Mouse (Mus musculus) hindbrain, embryonic 11.5 days (tissue): Measurements from ENCODE around the gene Gm6408. TPM values are rescaled to one million over a fixed set of nuclear protein-coding genes. Genes with fewer than 3 reads are reported as not detected.
"Not testable (repeated sequence)": the region's sequence is repeated elsewhere in the genome, so short reads cannot be mapped to it uniquely, and the experiment has no call there.

Source experiments
- ATAC-seq: fragments of 200-750 bp; cut with Nextera tagmentation; 2 replicates; pipeline ENCODE4 v1.8.0; 2017; ENCODE audit warnings: mild to moderate bottlenecking, moderate TSS enrichment, moderate library complexity; ENCODE audit not compliant: low FRiP score
- DNase-seq: peaks from one replicate; pipeline ENCODE4 v3.0.0-alpha.2; 2015; ENCODE audit warnings: low spot score
- H3K27ac ChIP-seq: fragments of 300-500 bp; sonication (generic); 2 replicates; pipeline ENCODE4 v1.5.1; 2014; ENCODE audit warnings: mild to moderate bottlenecking, low read depth, low read length
- H3K27me3 ChIP-seq: fragments of 300-500 bp; sonication (generic); 2 replicates; pipeline ENCODE4 v1.6.1; 2014; ENCODE audit warnings: mild to moderate bottlenecking, low read length, moderate library complexity, mixed read lengths; ENCODE audit not compliant: control insufficient read depth, insufficient read depth
- H3K36me3 ChIP-seq: fragments of 300-500 bp; sonication (generic); 2 replicates; pipeline ENCODE4 v1.6.1; 2014; ENCODE audit warnings: mild to moderate bottlenecking, low read length, moderate library complexity, mixed read lengths; ENCODE audit not compliant: control insufficient read depth, insufficient read depth
- H3K4me1 ChIP-seq: fragments of 300-500 bp; sonication (generic); replicated peaks from 2 replicates; pipeline ENCODE4 v1.6.1; 2014; ENCODE audit warnings: low read length, mixed read lengths; ENCODE audit not compliant: control insufficient read depth, insufficient read depth
- H3K4me2 ChIP-seq: fragments of 300-500 bp; sonication (generic); replicated peaks from 2 replicates; pipeline ENCODE4 v1.6.1; 2014; ENCODE audit warnings: mild to moderate bottlenecking, low read depth, low read length
- H3K4me3 ChIP-seq: fragments of 300-500 bp; sonication (generic); 2 replicates; pipeline ENCODE4 v1.5.1; 2014; ENCODE audit warnings: low read depth, low read length
- H3K9ac ChIP-seq: fragments of 300-500 bp; sonication (generic); 2 replicates; pipeline ENCODE4 v1.6.1; 2014; ENCODE audit warnings: low read depth, low read length
- H3K9me3 ChIP-seq: fragments of 300-500 bp; sonication (generic); 2 replicates; pipeline ENCODE4 v1.6.1; 2016; ENCODE audit warnings: low read length; ENCODE audit not compliant: control insufficient read depth
- WGBS: fragments of 180-500 bp; shearing (Covaris S2); extraction: QIAGEN DNeasy Blood & Tissue Kit; methylation state at CpG from one replicate; pipeline ENCODE4 v1.1.7; 2014; 5-methylcytosine and 5-hydroxymethylcytosine counted together
- polyA plus RNA-seq: library from polyadenylated mRNA; unstranded; fragments of >200 nt; fragmentation: Nextera tagmentation; extraction: Ambion mirVana; gene quantifications from 2 replicates; pipeline ENCODE4 v1.2.1, GENCODE M21; 2014

The Gm6408 gene
- polyA plus RNA-seq, 1 experiment from 2014 or later = not detected

DNA sequence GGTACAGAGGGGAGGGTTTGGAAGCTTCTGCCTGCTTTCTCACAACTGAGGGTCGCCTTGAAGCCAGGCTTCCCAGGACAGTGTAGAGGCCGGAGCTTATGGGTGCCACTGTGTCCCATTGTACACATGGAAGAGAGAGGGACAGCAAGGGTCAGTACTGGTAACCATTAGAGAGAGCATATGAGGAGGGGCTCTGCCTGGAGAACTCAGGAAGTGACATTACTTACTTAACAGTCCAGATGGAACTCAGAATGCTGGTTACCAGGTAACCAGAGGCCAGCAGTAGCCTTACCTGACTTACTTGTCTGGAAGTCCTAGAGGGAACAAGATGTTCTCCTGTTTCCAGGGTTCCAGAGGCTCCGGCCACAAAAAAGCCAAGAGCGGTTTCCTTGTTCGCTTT lies 9.3 kb downstream of the Gm6408 start, which contains the start of gene Gm6370:
Gene Gm6370, plus strand, starts transcription at position 301 of the 400 bp plus-strand sequence.
- DNase-seq, H3K4me1 ChIP-seq, H3K4me2 ChIP-seq, H3K4me3 ChIP-seq, H3K36me3 ChIP-seq, ATAC-seq, H3K9ac ChIP-seq, H3K27me3 ChIP-seq, H3K27ac ChIP-seq, H3K9me3 ChIP-seq: not testable (repeated sequence)
- no CpG with 5 or more reads among the region's 5 CpGs for WGBS

DNA sequence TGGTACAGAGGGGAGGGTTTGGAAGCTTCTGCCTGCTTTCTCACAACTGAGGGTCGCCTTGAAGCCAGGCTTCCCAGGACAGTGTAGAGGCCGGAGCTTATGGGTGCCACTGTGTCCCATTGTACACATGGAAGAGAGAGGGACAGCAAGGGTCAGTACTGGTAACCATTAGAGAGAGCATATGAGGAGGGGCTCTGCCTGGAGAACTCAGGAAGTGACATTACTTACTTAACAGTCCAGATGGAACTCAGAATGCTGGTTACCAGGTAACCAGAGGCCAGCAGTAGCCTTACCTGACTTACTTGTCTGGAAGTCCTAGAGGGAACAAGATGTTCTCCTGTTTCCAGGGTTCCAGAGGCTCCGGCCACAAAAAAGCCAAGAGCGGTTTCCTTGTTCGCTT lies 20.3 kb downstream of the Gm6408 start, which contains the start of gene 4930449I24Rik:
Gene 4930449I24Rik, plus strand, starts transcription at position 301 of the 400 bp plus-strand sequence.
- H3K4me1 ChIP-seq, H3K27ac ChIP-seq, DNase-seq, H3K9ac ChIP-seq, H3K4me3 ChIP-seq, H3K4me2 ChIP-seq, H3K9me3 ChIP-seq, ATAC-seq, H3K36me3 ChIP-seq, H3K27me3 ChIP-seq: not testable (repeated sequence)
- no CpG with 5 or more reads among the region's 5 CpGs for WGBS

DNA sequence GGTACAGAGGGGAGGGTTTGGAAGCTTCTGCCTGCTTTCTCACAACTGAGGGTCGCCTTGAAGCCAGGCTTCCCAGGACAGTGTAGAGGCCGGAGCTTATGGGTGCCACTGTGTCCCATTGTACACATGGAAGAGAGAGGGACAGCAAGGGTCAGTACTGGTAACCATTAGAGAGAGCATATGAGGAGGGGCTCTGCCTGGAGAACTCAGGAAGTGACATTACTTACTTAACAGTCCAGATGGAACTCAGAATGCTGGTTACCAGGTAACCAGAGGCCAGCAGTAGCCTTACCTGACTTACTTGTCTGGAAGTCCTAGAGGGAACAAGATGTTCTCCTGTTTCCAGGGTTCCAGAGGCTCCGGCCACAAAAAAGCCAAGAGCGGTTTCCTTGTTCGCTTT lies 32.1 kb downstream of the Gm6408 start, which contains the start of gene Gm3402:
Gene Gm3402, plus strand, starts transcription at position 301 of the 400 bp plus-strand sequence.
- WGBS = no CpG with 5 or more reads among the region's 5 CpGs
- H3K9me3 ChIP-seq = not testable (repeated sequence)

DNA sequence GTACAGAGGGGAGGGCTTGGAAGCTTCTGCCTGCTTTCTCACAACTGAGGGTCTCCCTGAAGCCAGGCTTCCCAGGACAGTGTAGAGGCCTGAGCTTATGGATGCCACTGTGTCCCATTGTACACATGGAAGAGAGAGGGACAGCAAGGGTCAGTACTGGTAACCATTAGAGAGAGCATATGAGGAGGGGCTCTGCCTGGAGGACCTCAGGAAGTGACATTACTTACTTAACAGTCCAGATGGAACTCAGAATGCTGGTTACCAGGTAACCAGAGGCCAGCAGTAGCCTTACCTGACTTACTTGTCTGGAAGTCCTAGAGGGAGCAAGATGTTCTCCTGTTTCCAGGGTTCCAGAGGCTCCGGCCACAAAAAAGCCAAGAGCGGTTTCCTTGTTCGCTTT lies 43.7 kb downstream of the Gm6408 start, which contains the start of gene Gm3404:
Gene Gm3404, plus strand, starts transcription at position 301 of the 400 bp plus-strand sequence.
- H3K4me2 ChIP-seq, DNase-seq, H3K27me3 ChIP-seq, H3K4me1 ChIP-seq, ATAC-seq, H3K27ac ChIP-seq, H3K9me3 ChIP-seq, H3K4me3 ChIP-seq, H3K9ac ChIP-seq, H3K36me3 ChIP-seq: not testable (repeated sequence)
- WGBS = no CpG with 5 or more reads among the region's 3 CpGs

More for the DNA sequence above, 32.1 kb downstream of the Gm6408 start, which contains the start of gene Gm3402:
- not testable (repeated sequence) for H3K36me3 ChIP-seq, H3K4me3 ChIP-seq, H3K4me1 ChIP-seq, H3K27me3 ChIP-seq, DNase-seq, H3K9ac ChIP-seq, H3K27ac ChIP-seq, H3K4me2 ChIP-seq, ATAC-seq

Other genes with a start within 250 kb of the Gm6408 start
- 7.1 TPM in 2 replicates for gene Wasf3, start 97.0 kb upstream of the Gm6408 start, polyA plus RNA-seq
- not detected in 2 replicates for gene Gm6370, start 9.4 kb downstream of the Gm6408 start, polyA plus RNA-seq
- not detected in 2 replicates for gene 4930449I24Rik, start 20.4 kb downstream of the Gm6408 start, polyA plus RNA-seq
- gene Gm3402, start 32.2 kb downstream of the Gm6408 start, polyA plus RNA-seq = not detected in 2 replicates
- gene Gm3404, start 43.8 kb downstream of the Gm6408 start, polyA plus RNA-seq = not detected in 2 replicates
- not detected in 2 replicates for gene Gm3409, start 55.7 kb downstream of the Gm6408 start, polyA plus RNA-seq
- gene Gm3415, start 74.2 kb downstream of the Gm6408 start, polyA plus RNA-seq = not detected in 2 replicates
- gene Gpr12, start 103.3 kb downstream of the Gm6408 start, polyA plus RNA-seq = 0.14 and 0.38 TPM in 2 replicates